Mouse (Mus musculus): Measurements from ENCODE around the gene Scd4. TPM values are rescaled to one million over a fixed set of nuclear protein-coding genes. Genes with fewer than 3 reads are reported as not detected.
"Not testable (repeated sequence)": the region's sequence is repeated elsewhere in the genome, so short reads cannot be mapped to it uniquely, and the experiment has no call there.

The Scd4 gene
- polyA plus RNA-seq, 1 experiment from 2014 or later: 0.11 TPM

GRCm38 (mm10) chr19:44321631-44322030 lies 11.3 kb upstream of the Scd4 start:
- Histone ChIP-seq H3K36me3 (no peaks in the 10 kb centered on the region), H3K4me1 (no peaks in the 10 kb centered on the region), H3K27me3 (no peaks in the 10 kb centered on the region), H3K9me3 (no peaks in the 10 kb centered on the region), H3K4me3 (no peak overlapping the region), H3K9ac (replicated peaks) (no peak overlapping the region), H3K27ac (replicated peaks) (no peak overlapping the region), H3K4me2 (replicated peaks) (no peak overlapping the region)
- no peak for ATAC-seq (ENCODE audit: low FRiP score, low read depth)
- WGBS: 83% methylated on average over 2 of the region's 2 CpGs

GRCm38 (mm10) chr19:44329566-44329965 lies 3.3 kb upstream of the Scd4 start:
- H3K36me3 ChIP-seq: no peaks in the 10 kb centered on the region
- no peak overlapping the region for H3K27ac ChIP-seq (replicated peaks)
- no peak overlapping the region for H3K4me2 ChIP-seq (replicated peaks)
- WGBS: 94% methylated on average over 2 of the region's 2 CpGs
- H3K4me3 ChIP-seq: no peak overlapping the region
- H3K9ac ChIP-seq (replicated peaks): no peak overlapping the region
- H3K27me3 ChIP-seq: no peaks in the 10 kb centered on the region; the same call in 1 of the 2 replicates
- ATAC-seq (ENCODE audit: low FRiP score, low read depth): no peak
- H3K4me1 ChIP-seq: no peaks in the 10 kb centered on the region
- no peaks in the 10 kb centered on the region for H3K9me3 ChIP-seq

- not testable (repeated sequence) for H3K27me3 ChIP-seq; H3K27ac ChIP-seq (replicated peaks); H3K9ac ChIP-seq (replicated peaks); H3K4me1 ChIP-seq; H3K4me2 ChIP-seq (replicated peaks); H3K36me3 ChIP-seq; H3K4me3 ChIP-seq; H3K9me3 ChIP-seq; ATAC-seq (ENCODE audit: low FRiP score, low read depth)
- 94% methylated on average over 1 of the region's 1 CpGs for WGBS
These were observed 1.8 kb upstream of the Scd4 start for GRCm38 (mm10) chr19:44331128-44331527.

GRCm38 (mm10) chr19:44331911-44332310 lies 981 bp upstream of the Scd4 start:
- Histone ChIP-seq H3K4me3 (no peak overlapping the region), H3K27ac (replicated peaks) (no peak overlapping the region), H3K9ac (replicated peaks) (no peak overlapping the region), H3K27me3 (no peaks in the 10 kb centered on the region; the same call in 1 of the 2 replicates), H3K9me3 (no peaks in the 10 kb centered on the region), H3K4me2 (replicated peaks) (no peak overlapping the region), H3K4me1 (no peaks in the 10 kb centered on the region), H3K36me3 (no peaks in the 10 kb centered on the region)
- 92% methylated on average over 5 of the region's 5 CpGs for WGBS
- no peak for ATAC-seq (ENCODE audit: low FRiP score, low read depth)

GRCm38 (mm10) chr19:44332326-44332725 lies 566 bp upstream of the Scd4 start:
- Histone ChIP-seq H3K4me2 (replicated peaks) (no peak overlapping the region), H3K9me3 (no peaks in the 10 kb centered on the region), H3K4me3 (no peak overlapping the region), H3K27me3 (no peaks in the 10 kb centered on the region; the same call in 1 of the 2 replicates), H3K9ac (replicated peaks) (no peak overlapping the region), H3K36me3 (no peaks in the 10 kb centered on the region), H3K27ac (replicated peaks) (no peak overlapping the region), H3K4me1 (no peaks in the 10 kb centered on the region)
- 80% methylated on average over 8 of the region's 8 CpGs for WGBS
- no peak for ATAC-seq (ENCODE audit: low FRiP score, low read depth)

GRCm38 (mm10) chr19:44333991-44334390 lies 1.1 kb downstream of the Scd4 start:
- Histone ChIP-seq H3K9ac (replicated peaks) (no peak overlapping the region), H3K4me1 (no peaks in the 10 kb centered on the region), H3K9me3 (no peaks in the 10 kb centered on the region), H3K36me3 (no peaks in the 10 kb centered on the region), H3K27me3 (no peaks in the 10 kb centered on the region; the same call in 1 of the 2 replicates), H3K4me3 (no peak overlapping the region), H3K4me2 (replicated peaks) (no peak overlapping the region), H3K27ac (replicated peaks) (no peak overlapping the region)
- ATAC-seq (ENCODE audit: low FRiP score, low read depth): no peak
- WGBS: 86% methylated on average over 9 of the region's 9 CpGs

- H3K4me1 ChIP-seq: no peaks in the 10 kb centered on the region
- 77% methylated on average over 6 of the region's 6 CpGs for WGBS
- H3K4me3 ChIP-seq: no peak overlapping the region
- H3K27me3 ChIP-seq: no peaks in the 10 kb centered on the region; the same call in 1 of the 2 replicates
- no peaks in the 10 kb centered on the region for H3K36me3 ChIP-seq
- H3K9me3 ChIP-seq: no peaks in the 10 kb centered on the region
- ATAC-seq (ENCODE audit: low FRiP score, low read depth): no peak
- no peak overlapping the region for H3K27ac ChIP-seq (replicated peaks)
- no peak overlapping the region for H3K4me2 ChIP-seq (replicated peaks)
- no peak overlapping the region for H3K9ac ChIP-seq (replicated peaks)
These were observed 3.2 kb downstream of the Scd4 start for GRCm38 (mm10) chr19:44335876-44336662.

- WGBS: 91% methylated on average over 8 of the region's 8 CpGs
- Histone ChIP-seq H3K27ac (replicated peaks) (no peak overlapping the region), H3K36me3 (no peaks in the 10 kb centered on the region), H3K4me2 (replicated peaks) (no peak overlapping the region), H3K9me3 (no peaks in the 10 kb centered on the region), H3K27me3 (no peaks in the 10 kb centered on the region), H3K4me3 (no peak overlapping the region), H3K4me1 (no peaks in the 10 kb centered on the region), H3K9ac (replicated peaks) (no peak overlapping the region)
- no peak for ATAC-seq (ENCODE audit: low FRiP score, low read depth)
These were observed 16.8 kb downstream of the Scd4 start for GRCm38 (mm10) chr19:44349689-44350088.

- Histone ChIP-seq H3K9ac (replicated peaks) (no peak overlapping the region), H3K36me3 (no peaks in the 10 kb centered on the region), H3K27ac (replicated peaks) (no peak overlapping the region), H3K27me3 (no peaks in the 10 kb centered on the region), H3K4me2 (replicated peaks) (no peak overlapping the region), H3K4me1 (no peaks in the 10 kb centered on the region), H3K9me3 (no peaks in the 10 kb centered on the region), H3K4me3 (no peak overlapping the region)
- ATAC-seq (ENCODE audit: low FRiP score, low read depth): no peak
- 82% methylated on average over 7 of the region's 7 CpGs for WGBS
These were observed 18.9 kb downstream of the Scd4 start for GRCm38 (mm10) chr19:44351756-44352155.

- no peaks in the 10 kb centered on the region for H3K27me3 ChIP-seq
- H3K9me3 ChIP-seq: no peaks in the 10 kb centered on the region
- no peaks in the 10 kb centered on the region for H3K4me1 ChIP-seq
- no peak overlapping the region for H3K27ac ChIP-seq (replicated peaks)
- H3K4me3 ChIP-seq: no peak overlapping the region
- ATAC-seq (ENCODE audit: low FRiP score, low read depth): no peak
- H3K4me2 ChIP-seq (replicated peaks): no peak overlapping the region
- WGBS: 54% methylated on average over 8 of the region's 8 CpGs
- H3K36me3 ChIP-seq: no peaks in the 10 kb centered on the region
- H3K9ac ChIP-seq (replicated peaks): no peak overlapping the region
These were observed 25.8 kb downstream of the Scd4 start for GRCm38 (mm10) chr19:44358700-44359099.

- no peaks in the 10 kb centered on the region for H3K36me3 ChIP-seq
- H3K9ac ChIP-seq (replicated peaks): no peak overlapping the region
- H3K27ac ChIP-seq (replicated peaks): no peak overlapping the region
- no peaks in the 10 kb centered on the region for H3K9me3 ChIP-seq
- ATAC-seq (ENCODE audit: low FRiP score, low read depth): no peak
- H3K4me3 ChIP-seq: no peak overlapping the region
- H3K27me3 ChIP-seq: no peaks in the 10 kb centered on the region
- no peak overlapping the region for H3K4me2 ChIP-seq (replicated peaks)
- no peaks in the 10 kb centered on the region for H3K4me1 ChIP-seq
- 18% methylated on average over 13 of the region's 13 CpGs for WGBS
These were observed 30.6 kb downstream of the Scd4 start for GRCm38 (mm10) chr19:44363529-44363928.

- no peak overlapping the region for H3K4me3 ChIP-seq
- H3K27me3 ChIP-seq: no peaks in the 10 kb centered on the region
- H3K4me2 ChIP-seq (replicated peaks): no peak overlapping the region
- H3K27ac ChIP-seq (replicated peaks): no peak overlapping the region
- no peaks in the 10 kb centered on the region for H3K4me1 ChIP-seq
- H3K36me3 ChIP-seq: no peaks in the 10 kb centered on the region
- WGBS: 84% methylated on average over 8 of the region's 8 CpGs
- ATAC-seq (ENCODE audit: low FRiP score, low read depth): no peak
- H3K9me3 ChIP-seq: no peaks in the 10 kb centered on the region
- H3K9ac ChIP-seq (replicated peaks): no peak overlapping the region
These were observed 31.1 kb downstream of the Scd4 start for GRCm38 (mm10) chr19:44364029-44364428.

- no peak overlapping the region for H3K4me2 ChIP-seq (replicated peaks)
- 94% methylated on average over 4 of the region's 4 CpGs for WGBS
- H3K9ac ChIP-seq (replicated peaks): no peak overlapping the region
- no peak overlapping the region for H3K27ac ChIP-seq (replicated peaks)
- no peaks in the 10 kb centered on the region for H3K9me3 ChIP-seq
- no peak for ATAC-seq (ENCODE audit: low FRiP score, low read depth)
- H3K4me1 ChIP-seq: no peaks in the 10 kb centered on the region
- no peaks in the 10 kb centered on the region for H3K36me3 ChIP-seq
- H3K4me3 ChIP-seq: no peak overlapping the region
- no peaks in the 10 kb centered on the region for H3K27me3 ChIP-seq
These were observed 32.8 kb downstream of the Scd4 start for GRCm38 (mm10) chr19:44365733-44366132.
